Comparison of ENCODE assay signal across 9 mouse cellular contexts in the genomic region with DNA sequence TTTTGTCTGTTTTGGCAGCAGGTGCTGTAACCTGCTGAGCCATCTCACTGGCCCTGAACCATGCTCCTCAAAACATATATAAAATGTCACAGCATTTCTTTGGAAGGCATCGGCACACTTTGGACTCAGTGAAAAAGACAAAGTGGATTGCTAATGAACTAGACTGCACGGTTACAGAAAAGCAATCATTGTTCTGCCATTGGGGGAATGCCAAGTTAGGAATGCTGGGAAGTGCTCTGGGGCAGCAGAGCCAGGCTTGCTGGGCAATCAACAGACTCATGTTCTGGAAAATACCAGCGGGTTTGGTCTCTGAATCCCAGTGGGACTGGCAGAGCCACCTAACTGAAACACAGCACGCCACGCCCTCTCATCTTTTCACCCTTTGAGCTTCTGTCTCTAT. TPM values are rescaled to one million over a fixed set of nuclear protein-coding genes. Genes with fewer than 3 reads are reported as not detected.
DNase-seq lines count a peak whose midpoint lies in the region; ATAC-seq and TF ChIP-seq lines count a peak whose summit lies in the region.
"Had no signal": no experiment of that assay in that cellular context is flagged by ENCODE, and none has a peak within 500 bp of the region (broad histone marks: within the 10 kb centered on the region; RNA-seq: fewer than 3 reads in every experiment).

No protein-coding gene starts in this region.

- no peak overlapping the region for H3K4me3 ChIP-seq in heart, embryonic 10.5 days
- H3K4me3 ChIP-seq in midbrain, embryonic 14.5 days (replicated peaks; ENCODE audit: low read depth, low read length) = no peak overlapping the region
- H3K4me3 ChIP-seq in midbrain, embryonic 10.5 days = no peak overlapping the region
- H3K4me3 ChIP-seq in hindbrain, embryonic 16.5 days (ENCODE audit: low read length) = no peak overlapping the region
- H3K4me3 ChIP-seq in olfactory bulb, adult 2 months (ENCODE audit: insufficient read depth, low read depth, low read length) = no peak overlapping the region
- H3K4me3 ChIP-seq: limb, embryonic 13.5 days had no signal

- DNase-seq in heart, postnatal 4 days = peak; percentile 47
- DNase-seq in heart, embryonic 10.5 days (ENCODE audit: low spot score) = no peak
- peak; percentile 54 for DNase-seq in midbrain, embryonic 14.5 days
- no peak for DNase-seq in midbrain, embryonic 10.5 days (ENCODE audit: low spot score)
- no peak for DNase-seq in right cerebral cortex, postnatal 25 days
- DNase-seq: embryo, embryonic 11 days had no signal

- no peaks in the 10 kb centered on the region for H3K27me3 ChIP-seq in heart, embryonic 10.5 days (ENCODE audit: insufficient read depth, poor library complexity, severe bottlenecking)
- no peaks in the 10 kb centered on the region for H3K27me3 ChIP-seq in midbrain, embryonic 14.5 days (ENCODE audit: control insufficient read depth, insufficient read depth, low read length)
- H3K27me3 ChIP-seq in midbrain, embryonic 10.5 days (ENCODE audit: low read depth, poor library complexity, severe bottlenecking) = peaks cover 11% of the 10 kb centered on the region
- H3K27me3 ChIP-seq in hindbrain, embryonic 16.5 days (replicated peaks; ENCODE audit: control insufficient read depth, insufficient read depth, low read length) = no peaks in the 10 kb centered on the region

- no peak overlapping the region for H3K9ac ChIP-seq in midbrain, embryonic 14.5 days (replicated peaks; ENCODE audit: low read length)
- H3K9ac ChIP-seq in hindbrain, embryonic 16.5 days (ENCODE audit: low read depth, low read length) = no peak overlapping the region
- H3K9ac ChIP-seq: limb, embryonic 13.5 days had no signal

- WGBS in heart, embryonic 10.5 days = 84% methylated on average over 5 of the region's 5 CpGs
- 67% methylated on average over 5 of the region's 5 CpGs for WGBS in midbrain, embryonic 14.5 days
- WGBS in midbrain, embryonic 10.5 days = 86% methylated on average over 5 of the region's 5 CpGs
- 37% methylated on average over 5 of the region's 5 CpGs for WGBS in hindbrain, embryonic 16.5 days
- WGBS in olfactory bulb, adult 2 months = 43% methylated on average over 5 of the region's 5 CpGs

- H3K27ac ChIP-seq in heart, embryonic 10.5 days = no peak overlapping the region
- H3K27ac ChIP-seq in midbrain, embryonic 14.5 days (replicated peaks; ENCODE audit: low read depth, low read length) = no peak overlapping the region
- no peak overlapping the region for H3K27ac ChIP-seq in midbrain, embryonic 10.5 days (replicated peaks)
- no peak overlapping the region for H3K27ac ChIP-seq in hindbrain, embryonic 16.5 days (ENCODE audit: low read depth, low read length)
- peak overlapping the region; percentile 69; the same call in 1 of the 2 replicates for H3K27ac ChIP-seq in olfactory bulb, adult 2 months (ENCODE audit: insufficient read depth, low read depth, low read length)
- H3K27ac ChIP-seq: limb, embryonic 13.5 days had no signal

- TF ChIP-seq CTCF in olfactory bulb, adult 2 months (IDR thresholded peaks at IDR 0.05; ENCODE audit: insufficient read depth, low read depth, low read length) = no peak

- TF ChIP-seq POLR2A in olfactory bulb, adult 2 months (IDR thresholded peaks at IDR 0.05; ENCODE audit: insufficient read depth, low read depth, low read length) = no peak

- H3K4me2 ChIP-seq in midbrain, embryonic 14.5 days (ENCODE audit: low read length) = no peak overlapping the region
- H3K4me2 ChIP-seq in hindbrain, embryonic 16.5 days (ENCODE audit: low read length) = peak overlapping the region; percentile 50
- H3K4me2 ChIP-seq: limb, embryonic 13.5 days had no signal

- no peak for ATAC-seq in midbrain, embryonic 14.5 days (ENCODE audit: low FRiP score, low TSS enrichment)
- peak; percentile 62 for ATAC-seq in hindbrain, embryonic 16.5 days

- no peaks in the 10 kb centered on the region for H3K36me3 ChIP-seq in heart, embryonic 10.5 days
- no peaks in the 10 kb centered on the region for H3K36me3 ChIP-seq in midbrain, embryonic 14.5 days (ENCODE audit: control insufficient read depth, insufficient read depth, low read length)
- no peaks in the 10 kb centered on the region for H3K36me3 ChIP-seq in midbrain, embryonic 10.5 days
- H3K36me3 ChIP-seq in hindbrain, embryonic 16.5 days (ENCODE audit: control insufficient read depth, insufficient read depth, low read length) = no peaks in the 10 kb centered on the region
- H3K36me3 ChIP-seq: limb, embryonic 13.5 days had no signal

- H3K4me1 ChIP-seq in heart, embryonic 10.5 days = peaks cover 40% of the 10 kb centered on the region
- H3K4me1 ChIP-seq in midbrain, embryonic 14.5 days (ENCODE audit: control insufficient read depth, insufficient read depth, low read length) = no peaks in the 10 kb centered on the region
- H3K4me1 ChIP-seq in midbrain, embryonic 10.5 days = peaks cover 28% of the 10 kb centered on the region
- peaks cover 9% of the 10 kb centered on the region; the same call in 1 of the 2 replicates for H3K4me1 ChIP-seq in hindbrain, embryonic 16.5 days (ENCODE audit: control insufficient read depth, insufficient read depth, low read depth, low read length)
- H3K4me1 ChIP-seq in olfactory bulb, adult 2 months (ENCODE audit: control insufficient read depth, insufficient read depth, low read length) = peaks cover 8% of the 10 kb centered on the region; the same call in 1 of the 2 replicates

- no peaks in the 10 kb centered on the region for H3K9me3 ChIP-seq in heart, embryonic 10.5 days
- no peaks in the 10 kb centered on the region for H3K9me3 ChIP-seq in midbrain, embryonic 14.5 days (ENCODE audit: control insufficient read depth, low read length)
- H3K9me3 ChIP-seq in midbrain, embryonic 10.5 days (replicated peaks) = no peaks in the 10 kb centered on the region
- no peaks in the 10 kb centered on the region for H3K9me3 ChIP-seq in hindbrain, embryonic 16.5 days (ENCODE audit: control insufficient read depth, low read length)
- H3K9me3 ChIP-seq: limb, embryonic 13.5 days had no signal

RNA-seq across cellular contexts. Expression of gene Gcnt2, which starts 31.0 kb away (rescaled TPM):
- 10 to 100 TPM; 12.7 to 14.5 TPM for total RNA-seq in heart, postnatal 4 days (2021)
- polyA plus RNA-seq in heart, embryonic 10.5 days (2016; fragmentation: Nextera tagmentation; extraction: Ambion mirVana) = 2.7 and 3.5 TPM in 2 replicates
- 3.9 and 5.3 TPM in 2 replicates for polyA plus RNA-seq in midbrain, embryonic 14.5 days (2014; fragmentation: Nextera tagmentation; extraction: Ambion mirVana)
- polyA plus RNA-seq in midbrain, embryonic 10.5 days (2016; fragmentation: Nextera tagmentation; extraction: Ambion mirVana) = 2.7 and 3.8 TPM in 2 replicates
- 5.3 and 7.1 TPM in 2 replicates for polyA plus RNA-seq in hindbrain, embryonic 16.5 days (2015; fragmentation: Nextera tagmentation; extraction: Ambion mirVana)
- not detected in 2 replicates for polyA plus RNA-seq in olfactory bulb, adult 2 months (2012; ENCODE audit: insufficient read depth, insufficient read length, low replicate concordance, missing spikeins)

Comparison
In these comparisons a context has a peak if more than half of its experiments do, and no peak if none do; other contexts are left out.
1. DNase-seq: peak in heart, postnatal 4 days (single experiment) and midbrain, embryonic 14.5 days (single experiment); none in heart, embryonic 10.5 days (single experiment), midbrain, embryonic 10.5 days (single experiment) and right cerebral cortex, postnatal 25 days (single experiment).